Mouse (Mus musculus): ENCODE results near the gene Gabarapl2.

Gabarapl2 gene

DNA sequence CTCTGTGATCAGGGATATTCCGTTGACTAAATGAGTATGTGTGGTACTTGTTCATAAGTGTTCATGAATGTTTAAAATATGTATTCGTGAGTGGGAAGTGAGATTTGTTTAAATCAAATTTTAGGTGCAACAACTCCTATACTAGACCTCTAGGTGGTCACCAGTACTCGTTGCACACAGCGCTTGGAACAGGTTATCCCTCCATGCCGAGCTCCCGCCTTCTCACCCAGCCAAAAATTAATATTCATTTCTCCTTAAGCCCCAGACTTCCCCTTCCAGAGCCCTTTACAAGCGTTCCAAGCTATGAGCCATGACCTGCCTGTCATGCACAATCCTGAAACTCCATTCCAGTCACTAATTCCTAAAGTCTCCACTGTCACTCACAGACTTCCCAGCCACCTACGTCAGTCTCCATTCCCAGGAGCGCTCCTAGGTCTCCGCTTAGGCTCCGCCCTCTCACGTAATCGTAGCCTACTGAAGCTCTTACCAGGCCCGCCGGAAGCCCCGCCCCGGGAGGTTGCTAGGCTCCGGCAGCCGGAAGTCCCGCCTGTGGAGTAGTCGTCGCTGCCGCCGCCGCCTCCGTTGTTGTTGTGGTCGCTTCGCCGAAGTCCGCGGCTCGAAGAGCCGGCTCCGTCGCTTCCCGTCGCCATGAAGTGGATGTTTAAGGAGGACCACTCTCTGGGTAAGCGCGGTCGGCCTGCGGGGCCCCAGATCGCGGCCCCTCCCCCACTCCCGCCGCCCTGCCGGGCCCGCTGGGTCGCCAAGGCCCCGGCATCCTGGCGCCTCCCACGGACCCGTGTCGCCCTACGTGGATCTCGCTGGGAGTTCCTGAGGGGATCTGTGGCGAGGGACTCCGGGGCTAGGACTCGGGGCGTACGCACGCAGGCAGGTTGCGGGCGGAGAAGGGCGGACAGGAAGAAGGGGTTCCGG lies at the start of gene Gabarapl2:
Gene Gabarapl2 (plus strand): TSS at position 533 of the 930 bp plus-strand sequence.
- DNase-seq (ENCODE audit: low read depth), result peak; percentile 89

DNA sequence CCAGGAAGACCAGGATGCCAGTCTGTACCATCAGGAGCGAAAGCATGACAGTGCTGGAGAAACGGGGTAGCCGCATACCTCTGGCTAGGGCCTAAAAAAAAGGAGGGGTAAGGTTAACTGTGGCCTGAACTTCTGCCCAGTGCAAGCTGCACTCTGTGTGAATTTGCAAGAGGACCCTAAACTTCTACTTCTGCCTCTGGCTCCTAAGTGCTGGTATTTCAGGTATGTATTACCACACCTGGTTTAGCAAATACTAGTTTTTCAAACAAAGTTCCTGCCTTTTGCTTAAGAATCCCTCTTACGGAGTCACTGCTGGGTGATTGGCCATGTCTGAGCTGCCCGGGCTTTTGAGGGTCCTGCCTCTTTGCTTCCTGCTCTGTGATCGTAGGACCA lies 49.6 kb upstream of the Gabarapl2 start:
- no peak for DNase-seq (ENCODE audit: low read depth)

DNA sequence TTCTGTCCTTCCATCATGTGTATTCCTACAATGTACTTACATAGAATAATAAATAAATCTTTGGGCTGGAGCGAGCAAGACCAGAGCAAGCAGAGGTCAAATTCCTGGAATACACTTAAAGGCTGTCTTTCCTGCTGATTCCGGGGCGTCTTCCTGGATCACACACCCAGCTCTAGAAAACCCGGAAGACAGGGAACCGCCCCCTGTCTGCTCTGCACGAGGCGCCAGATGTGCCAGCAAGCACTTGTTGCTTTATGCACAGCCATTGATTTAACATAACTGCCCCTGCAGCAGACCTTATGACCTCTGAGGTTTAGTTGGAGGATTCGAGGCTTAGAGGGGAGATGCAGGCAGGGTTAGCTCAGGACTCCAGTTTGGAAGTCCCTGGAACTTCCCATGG lies 48.5 kb upstream of the Gabarapl2 start:
- DNase-seq (ENCODE audit: low read depth), result no peak

DNA sequence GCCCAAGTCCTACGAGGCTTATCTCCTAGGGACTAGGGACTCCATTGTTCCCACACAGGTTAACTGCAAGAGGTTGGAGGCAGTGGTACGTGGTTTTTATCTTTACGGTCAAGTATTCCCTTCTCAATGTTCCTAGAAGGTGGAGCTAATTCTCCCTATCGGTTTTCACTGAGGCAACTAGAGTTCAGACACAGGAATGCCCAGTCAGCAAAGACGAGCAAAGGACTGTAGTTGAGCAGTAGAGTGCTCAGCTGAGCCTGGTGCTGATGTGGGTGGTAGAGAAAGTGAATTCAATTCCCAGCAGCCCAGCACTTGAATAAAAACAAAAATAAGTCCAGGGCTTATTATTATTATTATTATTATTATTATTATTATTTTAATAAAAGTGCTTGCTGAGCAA lies 47.9 kb upstream of the Gabarapl2 start:
- DNase-seq (ENCODE audit: low read depth), result no peak

DNA sequence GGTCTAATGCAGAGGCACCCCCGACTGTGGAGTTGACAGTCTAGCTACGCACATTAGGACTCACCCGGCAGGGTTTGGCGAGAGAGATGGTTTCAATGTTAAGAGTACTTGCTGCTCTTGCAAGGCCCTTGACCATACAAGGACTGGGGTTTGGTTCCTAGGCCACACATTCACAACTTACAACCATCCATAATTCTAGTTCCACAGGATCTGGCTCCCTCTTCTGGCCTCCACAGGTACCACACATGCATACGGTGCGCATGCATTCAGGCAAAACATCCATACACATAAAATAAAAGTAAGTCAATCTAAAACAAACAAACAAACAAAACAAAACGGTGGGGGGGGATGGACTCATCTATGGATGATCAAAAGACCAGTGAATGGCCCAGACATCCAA lies 45.5 kb upstream of the Gabarapl2 start:
- DNase-seq (ENCODE audit: low read depth), result no peak

DNA sequence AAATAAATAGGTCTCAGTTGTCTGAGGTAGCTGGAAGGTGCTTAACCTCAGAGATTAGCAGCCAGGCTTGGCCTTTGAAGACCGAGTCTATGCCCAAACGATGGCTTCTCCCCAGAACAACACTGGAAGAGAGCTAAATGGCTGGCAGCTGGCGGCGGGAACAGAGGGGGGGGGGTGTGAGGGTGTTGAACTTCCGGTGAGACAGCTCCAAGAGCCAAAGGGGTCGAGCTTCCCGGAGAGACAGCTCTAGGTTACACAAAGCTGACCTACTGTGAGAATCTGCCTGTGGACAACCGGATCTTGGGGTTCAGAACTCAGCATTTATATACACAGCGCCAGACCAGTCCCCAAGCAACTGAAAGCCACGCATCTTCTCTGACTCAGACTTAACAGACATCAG lies 41.9 kb upstream of the Gabarapl2 start:
- no peak for DNase-seq (ENCODE audit: low read depth)

DNA sequence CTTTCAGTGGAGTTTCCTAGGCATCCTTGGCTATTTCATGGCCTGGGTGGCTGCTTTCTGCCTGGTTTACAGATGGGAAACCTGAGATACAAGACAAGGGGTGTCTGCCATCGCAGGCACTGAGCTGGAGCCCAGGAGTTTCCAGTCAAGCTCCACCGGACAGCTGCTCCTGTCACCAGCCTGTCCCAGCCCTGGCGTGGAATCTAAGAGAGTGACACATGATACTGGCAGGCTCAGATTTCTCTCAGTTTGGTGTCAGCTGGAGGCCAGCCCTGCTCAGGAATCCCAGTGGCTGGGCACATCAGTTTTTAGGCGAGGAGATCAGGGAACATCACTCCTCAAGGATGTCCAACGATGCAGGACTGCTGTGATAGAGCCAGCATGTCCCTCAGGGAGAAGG lies 38.4 kb upstream of the Gabarapl2 start:
- DNase-seq (ENCODE audit: low read depth), result no peak

DNA sequence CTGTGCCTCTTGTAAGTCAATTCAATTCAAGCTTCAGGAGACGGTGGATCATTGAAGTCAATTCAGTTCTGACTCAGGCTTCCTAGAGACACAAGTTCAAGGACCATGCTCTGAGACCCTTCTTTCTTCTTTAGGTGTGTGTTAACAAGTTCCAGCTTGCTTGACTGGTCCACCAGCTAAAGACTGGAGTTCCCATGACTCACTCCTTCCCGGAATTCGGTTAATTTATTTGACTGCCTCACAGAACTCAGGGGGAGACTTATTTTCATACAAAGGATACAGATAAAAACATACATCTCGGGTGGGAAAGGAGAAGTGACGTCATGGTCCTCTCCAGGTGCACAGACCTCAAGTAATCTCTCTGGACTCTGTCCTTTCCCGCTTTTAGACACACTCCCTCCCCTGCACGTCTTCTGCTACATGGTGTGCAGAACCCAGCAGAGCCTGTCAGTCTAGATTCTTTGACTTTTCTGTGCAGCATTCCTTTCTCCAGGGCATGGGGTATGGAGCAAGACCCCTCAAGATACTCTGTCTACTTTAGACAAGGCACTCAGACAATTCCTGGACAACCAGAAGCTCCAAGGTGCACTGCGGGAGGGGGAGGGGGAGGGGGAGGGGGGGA lies 34.9 kb upstream of the Gabarapl2 start:
- no peak for DNase-seq (ENCODE audit: low read depth)

DNA sequence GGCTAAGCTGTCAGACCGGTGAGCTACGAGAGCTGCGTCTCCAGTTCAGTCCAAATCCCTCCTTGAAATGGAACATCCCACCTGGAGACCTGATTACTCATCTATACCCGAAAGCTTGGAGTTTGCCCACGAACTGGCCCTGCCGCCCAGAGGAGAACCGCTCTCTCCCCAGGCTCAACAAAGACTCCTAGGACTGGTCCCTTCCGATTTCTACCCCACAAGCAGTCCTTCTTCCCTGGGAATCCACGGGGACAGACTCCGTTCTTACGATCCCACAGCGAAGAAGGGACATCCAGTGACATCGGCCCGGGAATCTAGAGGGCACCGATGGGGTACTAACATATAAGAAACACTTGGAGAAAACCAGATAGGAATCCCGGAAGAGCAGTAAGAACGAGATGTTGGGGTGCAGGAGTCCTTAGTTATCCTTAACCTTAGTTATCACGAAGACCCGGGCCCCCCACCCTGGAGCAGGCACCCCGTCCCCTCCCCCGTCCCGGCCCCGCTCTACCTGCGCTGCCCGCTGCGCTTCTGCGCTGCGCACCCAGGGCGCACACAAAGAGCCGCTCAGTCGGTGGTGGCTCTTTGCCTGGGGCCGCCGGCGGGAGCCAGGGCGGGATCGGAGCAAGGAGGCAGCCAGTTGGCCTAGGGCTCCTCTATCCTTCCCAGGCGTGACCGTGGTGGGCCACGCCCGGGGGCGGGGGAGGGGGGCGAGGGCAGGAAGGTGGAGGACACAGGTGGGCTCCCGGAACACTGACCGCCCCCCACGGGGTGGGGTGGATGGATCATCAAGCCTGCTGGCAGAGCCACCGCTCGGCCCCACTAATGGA lies 30.7 kb upstream of the Gabarapl2 start, which contains the start of gene Chst5:
Gene Chst5 (minus strand): TSS at position 827 of the 830 bp plus-strand sequence.
- no peak for DNase-seq (ENCODE audit: low read depth)

DNA sequence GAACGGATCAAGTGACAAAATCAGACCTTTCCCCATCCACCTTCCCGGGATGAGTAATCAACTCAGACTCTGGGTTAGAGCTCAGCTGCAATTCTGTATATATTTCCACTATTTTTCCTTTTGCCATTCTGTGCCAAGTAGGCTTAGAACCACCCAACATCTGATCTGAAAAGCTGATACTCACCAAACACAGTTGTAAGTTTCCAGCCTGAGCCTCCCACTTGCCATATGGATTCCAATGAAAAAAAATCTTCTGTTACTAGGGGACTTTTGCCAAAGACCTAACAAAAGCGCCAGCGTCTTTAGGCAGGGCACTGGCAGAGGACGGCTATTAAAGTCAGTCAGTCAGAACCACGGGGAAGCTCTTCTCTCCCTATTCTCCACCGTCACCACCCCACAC lies 28.9 kb upstream of the Gabarapl2 start:
- DNase-seq (ENCODE audit: low read depth), result no peak

DNA sequence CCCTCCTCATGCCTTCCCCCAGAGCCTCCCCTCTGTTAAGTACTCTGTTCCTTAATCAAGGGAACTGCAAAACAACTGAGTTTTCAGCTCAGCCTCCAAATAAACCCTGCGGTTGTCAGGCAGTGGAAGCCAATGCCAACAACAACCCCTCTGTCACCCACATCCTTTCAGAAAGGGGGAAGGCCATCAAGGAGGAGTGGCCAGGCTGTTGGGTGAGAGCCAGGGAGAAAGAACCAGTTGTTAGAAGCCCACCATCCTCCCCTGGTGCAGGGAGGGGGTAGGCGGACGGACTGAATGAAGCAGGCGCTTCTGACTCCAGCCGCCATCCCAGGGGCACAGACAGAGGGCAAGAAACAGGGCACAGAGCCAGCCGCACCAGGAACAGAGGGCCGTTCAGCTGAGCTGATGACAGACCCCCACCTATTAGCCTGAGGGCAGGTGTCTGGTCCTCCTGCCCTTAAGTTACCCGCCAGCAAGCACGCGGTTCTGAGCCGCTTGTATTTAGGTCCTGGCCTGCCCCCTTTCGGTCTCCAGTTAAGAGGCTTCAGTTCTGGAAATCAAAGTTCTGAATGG lies 27.6 kb upstream of the Gabarapl2 start:
- no peak for DNase-seq (ENCODE audit: low read depth)

DNA sequence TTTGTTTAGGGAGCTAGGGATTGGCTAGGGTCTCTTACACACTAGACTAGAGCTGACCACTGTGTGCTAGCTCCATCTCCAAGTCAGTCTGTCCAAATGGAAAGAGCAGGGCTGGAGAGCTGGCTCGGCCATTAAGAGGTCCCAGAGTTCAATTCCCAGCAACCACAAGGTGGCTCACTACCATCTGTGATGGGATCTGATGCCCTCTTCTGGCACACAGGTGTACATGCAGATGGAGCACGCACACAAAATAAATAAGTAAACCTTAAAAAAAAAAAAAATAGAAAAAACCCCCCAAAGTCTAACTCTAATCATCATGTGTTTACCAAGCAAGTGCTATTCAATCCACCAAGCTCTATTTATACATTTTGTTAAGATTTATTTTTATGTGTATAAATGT lies 20.8 kb upstream of the Gabarapl2 start:
- DNase-seq (ENCODE audit: low read depth), result no peak

DNA sequence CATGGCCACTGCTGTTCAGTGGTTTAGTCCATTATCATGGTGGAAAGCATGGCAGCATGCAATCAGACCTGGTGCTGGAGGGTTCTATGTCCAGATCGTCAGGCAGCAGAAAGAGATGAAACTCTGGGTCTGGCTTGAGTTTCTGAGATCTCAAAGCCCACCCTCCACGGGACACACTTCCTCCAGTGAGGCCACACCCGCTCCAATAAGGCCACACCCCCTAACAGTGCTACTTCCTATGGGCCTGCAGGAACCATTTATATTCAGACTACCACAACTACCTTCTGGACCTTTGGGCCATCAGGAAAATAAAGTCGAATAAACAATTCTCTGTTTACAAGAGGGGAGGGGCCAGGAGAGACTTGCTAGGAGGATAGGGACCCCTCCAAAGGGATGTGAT lies 19.5 kb upstream of the Gabarapl2 start:
- DNase-seq (ENCODE audit: low read depth), result no peak

DNA sequence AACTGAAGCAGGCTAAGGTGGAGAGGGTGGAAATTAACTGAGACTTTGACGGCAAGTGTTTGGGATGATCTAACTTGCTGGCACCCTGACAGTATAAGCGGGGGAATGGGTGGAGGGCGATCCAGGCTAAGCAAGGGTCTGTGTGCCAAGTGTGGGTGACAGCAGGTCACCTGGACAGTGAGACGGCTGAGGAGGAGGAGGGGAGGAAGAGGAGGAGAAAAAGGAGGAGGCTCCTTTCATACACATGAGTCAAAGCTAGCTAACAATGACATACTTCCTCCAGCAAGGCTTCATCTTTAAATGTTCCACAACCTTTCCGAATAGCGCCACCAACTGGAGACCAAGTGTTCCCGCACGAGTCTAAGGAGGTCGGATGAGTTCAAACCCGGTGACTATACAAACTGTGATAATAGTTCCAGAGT lies 17.1 kb upstream of the Gabarapl2 start:
- peak; percentile 46 for DNase-seq (ENCODE audit: low read depth)

DNA sequence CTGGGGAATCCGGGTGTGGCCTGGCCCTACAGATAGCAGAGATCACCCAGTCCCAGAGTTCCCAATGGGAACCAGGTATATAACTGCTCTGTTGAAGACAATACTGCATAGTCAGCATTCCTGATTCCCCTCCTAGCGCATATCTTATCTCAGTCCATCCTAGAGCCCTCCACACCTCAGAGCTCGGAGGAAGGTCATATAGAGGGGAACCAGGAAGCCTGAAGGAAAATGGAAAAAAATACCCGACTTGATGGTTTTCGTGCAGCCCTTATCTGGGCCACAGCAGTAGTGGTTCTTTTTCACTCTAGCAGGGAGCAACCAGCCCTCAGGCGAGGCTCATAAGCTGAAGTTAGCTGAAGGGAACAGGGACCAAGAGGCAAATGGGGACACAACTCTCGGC lies 15.5 kb upstream of the Gabarapl2 start:
- no peak for DNase-seq (ENCODE audit: low read depth)

DNA sequence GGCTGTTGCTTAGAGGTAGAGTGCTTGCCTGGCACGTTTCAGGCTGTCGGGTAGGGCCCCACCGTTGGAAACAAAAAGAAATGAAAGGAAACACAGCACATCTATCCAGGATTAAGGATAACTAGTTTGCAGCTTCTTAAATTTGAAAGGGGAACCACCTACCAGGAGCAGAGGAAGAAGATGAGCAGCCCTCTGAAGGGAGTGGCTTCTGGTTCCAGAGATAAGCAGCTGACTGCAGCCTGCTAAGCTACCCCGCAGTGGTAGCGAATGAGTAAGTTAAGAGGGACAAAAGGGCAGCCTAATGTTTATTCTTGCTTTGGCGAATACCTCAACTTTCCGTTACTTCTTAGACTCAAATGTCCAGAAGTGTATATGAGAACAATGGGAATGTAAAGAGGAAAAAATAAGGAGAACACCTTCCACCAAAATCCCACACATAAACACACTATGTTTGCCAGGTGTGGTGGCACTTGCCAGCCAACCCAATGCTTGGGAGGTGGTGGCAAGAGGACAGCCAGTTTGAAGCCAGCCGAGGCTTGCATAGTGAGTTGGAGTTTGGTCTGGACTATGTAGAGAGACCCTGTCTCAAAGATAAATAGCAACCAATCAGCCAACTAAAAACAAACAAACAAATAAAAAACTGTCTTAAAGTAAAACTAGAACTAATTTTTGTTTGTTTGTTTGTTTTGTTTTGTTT lies 10.7 kb upstream of the Gabarapl2 start:
- DNase-seq (ENCODE audit: low read depth), result no peak

DNA sequence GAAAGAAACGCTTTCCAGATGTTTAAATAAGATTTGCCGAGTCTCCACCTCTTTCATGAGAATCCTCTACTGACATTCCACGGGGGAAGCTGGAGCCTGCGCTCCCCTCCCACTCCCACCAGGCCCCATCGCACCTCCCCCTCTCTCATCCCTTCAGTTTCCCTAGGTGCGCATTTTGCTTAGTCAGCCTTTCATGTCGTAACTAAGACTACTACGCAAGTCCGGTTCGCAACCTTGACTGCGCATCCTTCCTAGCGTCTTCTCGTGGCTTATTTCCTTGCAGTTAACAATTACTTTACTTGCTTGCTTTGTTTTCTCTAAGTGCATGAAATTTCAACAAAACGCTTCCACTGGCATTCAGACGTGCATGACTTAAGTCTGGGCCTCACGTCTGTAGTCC lies 8.8 kb upstream of the Gabarapl2 start:
- no peak for DNase-seq (ENCODE audit: low read depth)

DNA sequence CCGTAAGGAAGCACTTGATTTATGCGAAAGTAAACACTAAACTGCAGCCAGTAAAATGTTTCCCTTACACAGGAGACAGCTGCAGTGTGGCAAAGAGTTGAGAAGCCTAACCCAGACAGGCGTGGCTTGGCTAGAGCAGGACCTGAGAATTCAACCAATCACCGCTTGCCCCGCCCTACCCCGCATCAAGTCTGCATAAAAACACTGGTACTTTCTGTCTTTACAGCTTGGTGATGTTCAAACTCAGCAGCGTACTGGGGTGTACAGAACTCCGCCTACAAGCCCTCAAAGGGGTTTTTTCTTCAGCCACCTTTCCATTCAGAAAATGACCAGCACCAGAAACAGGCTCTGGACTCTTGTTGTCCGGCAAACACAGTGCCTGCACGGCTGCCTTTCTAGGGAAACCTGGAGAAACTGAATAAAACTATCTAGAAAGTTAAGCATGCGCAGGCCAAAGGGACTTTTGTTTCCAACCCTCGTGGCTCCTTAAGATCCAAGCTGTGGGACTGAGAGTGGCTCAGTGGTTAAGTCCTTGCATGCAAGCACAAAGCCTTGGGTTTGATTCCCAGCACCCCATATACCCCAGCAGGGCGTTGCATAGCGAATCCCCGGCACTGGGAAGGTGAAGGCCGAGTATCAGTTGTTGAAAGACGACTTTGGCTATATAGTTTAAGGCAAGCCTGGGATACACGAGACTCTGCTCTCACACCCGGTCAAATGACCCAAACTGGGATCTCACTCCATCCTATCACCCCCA lies 7.7 kb upstream of the Gabarapl2 start:
- DNase-seq (ENCODE audit: low read depth), result peak; percentile 79

DNA sequence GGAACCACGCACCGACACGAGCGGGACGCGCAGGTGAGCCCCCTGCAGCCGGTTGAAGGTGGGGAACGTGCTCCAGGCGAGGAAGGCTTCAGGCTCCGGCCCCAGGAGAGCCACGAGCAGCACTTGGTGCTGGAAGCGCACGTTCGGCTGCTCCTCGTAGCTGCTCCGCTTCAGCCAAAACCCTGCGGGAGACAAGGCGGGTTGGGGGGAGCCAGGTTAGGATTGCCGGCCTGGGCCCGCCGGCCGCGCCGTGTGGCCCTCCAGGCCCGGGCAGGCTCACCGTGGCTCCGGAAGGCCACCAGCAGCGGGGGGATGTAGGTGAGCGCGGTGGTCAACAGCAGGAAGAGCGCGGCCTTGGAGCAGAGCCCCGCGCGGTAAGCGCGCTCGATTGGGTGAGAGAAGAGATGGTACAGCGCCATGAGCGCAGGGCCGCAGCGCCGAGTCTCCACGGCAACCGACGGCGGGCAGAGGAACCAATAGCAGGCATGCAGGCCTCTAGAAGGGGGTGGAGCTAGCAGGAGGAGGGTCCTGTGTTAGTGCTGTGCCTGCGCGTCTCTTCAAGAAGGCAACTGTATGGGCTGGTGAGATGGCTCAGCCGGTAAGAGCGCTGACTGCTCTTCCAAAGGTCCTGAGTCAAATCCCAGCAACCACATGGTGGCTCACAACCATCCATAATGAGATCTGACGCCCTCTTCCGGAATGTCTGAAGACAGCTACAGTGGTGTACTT lies 7.0 kb upstream of the Gabarapl2 start, which contains the start of gene Tmem231:
Gene Tmem231 (minus strand): TSS at position 534 of the 729 bp plus-strand sequence.
- DNase-seq (ENCODE audit: low read depth), result peak; percentile 90

DNA sequence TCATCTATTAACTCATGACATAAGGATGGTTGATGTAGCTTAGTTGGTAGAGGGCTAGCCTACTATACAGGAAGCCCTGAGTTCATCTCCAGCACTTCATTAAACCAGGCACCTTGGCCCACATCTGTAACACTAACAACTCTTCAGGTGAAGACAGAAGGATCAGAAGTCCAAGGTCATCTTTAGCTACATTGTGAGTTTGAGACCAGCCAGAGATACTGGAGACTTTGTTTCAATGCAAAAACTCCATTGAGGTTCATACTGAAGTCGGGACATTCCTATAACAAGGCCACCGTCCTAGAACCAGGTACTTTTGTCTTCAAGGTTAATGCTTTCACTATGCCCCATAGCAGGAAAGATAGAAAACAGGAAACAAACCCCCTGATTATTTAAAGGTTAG lies 6.3 kb upstream of the Gabarapl2 start:
- DNase-seq (ENCODE audit: low read depth), result no peak
